ENCODE assay signal across 8 mouse cellular contexts in the genomic region with DNA sequence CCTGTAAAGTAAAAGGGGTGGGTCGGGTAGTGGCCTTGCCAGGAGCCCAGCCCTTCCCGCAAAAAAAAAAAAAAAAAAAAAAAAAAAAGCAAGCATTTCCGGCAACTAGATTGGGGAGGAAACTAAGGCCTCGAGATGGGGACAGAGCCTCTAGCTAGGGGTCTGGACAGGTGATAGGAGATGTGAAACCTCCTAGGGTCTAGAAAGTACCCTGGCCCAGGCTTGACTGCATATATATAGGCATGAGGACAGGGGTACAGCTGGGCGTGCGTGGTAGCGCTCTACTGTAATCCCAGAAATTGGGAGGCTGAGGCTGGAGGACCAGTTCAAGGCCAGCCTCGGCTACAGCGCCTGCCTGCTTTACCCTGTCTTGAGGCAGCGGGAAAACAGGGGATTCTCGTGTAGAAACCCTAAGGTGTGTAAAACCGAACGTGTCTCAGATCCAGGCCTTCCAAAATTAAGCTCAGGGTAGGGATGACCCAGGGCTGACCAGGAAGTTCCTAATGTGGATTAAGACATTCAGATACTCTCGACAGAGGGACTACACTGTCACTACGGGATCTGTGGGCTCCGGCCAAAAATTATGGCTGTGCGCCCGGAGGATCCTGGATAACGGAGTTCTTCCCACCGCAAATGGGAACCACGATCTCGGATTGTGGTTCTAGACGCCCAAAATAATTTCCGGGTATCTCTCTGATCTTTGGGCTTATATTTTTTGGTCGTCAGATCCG. TPM values are rescaled to one million over a fixed set of nuclear protein-coding genes. Genes with fewer than 3 reads are reported as not detected.
DNase-seq lines count a peak whose midpoint lies in the region; ATAC-seq and TF ChIP-seq lines count a peak whose summit lies in the region.

No protein-coding gene starts in this region.

- peak; percentile 3; the same call in 1 of the 2 replicates for ATAC-seq in embryonic facial prominence, embryonic 14.5 days (ENCODE audit: low read depth)
- peak; percentile 35 for ATAC-seq in midbrain, embryonic 11.5 days (ENCODE audit: low FRiP score)

- H3K36me3 ChIP-seq in embryonic facial prominence, embryonic 14.5 days (ENCODE audit: control insufficient read depth, insufficient read depth, low read length) = peaks cover 32% of the 10 kb centered on the region
- no peaks in the 10 kb centered on the region; the same call in 1 of the 2 replicates for H3K36me3 ChIP-seq in midbrain, embryonic 11.5 days (ENCODE audit: control insufficient read depth, insufficient read depth, low read length)

- no peak for TF ChIP-seq CTCF in layer of hippocampus, adult 2 months (conservative IDR thresholded peaks at IDR 0.05)

- peak overlapping the region; percentile 90 for H3K4me3 ChIP-seq in layer of hippocampus, adult 2 months
- peak overlapping the region; percentile 78 for H3K4me3 ChIP-seq in embryonic facial prominence, embryonic 14.5 days (ENCODE audit: low read depth, low read length)
- H3K4me3 ChIP-seq in midbrain, embryonic 11.5 days (ENCODE audit: low read depth, low read length) = peak overlapping the region; percentile 64

- intact Hi-C loops in heart, postnatal 36 days (cut with DNase I) = no loop called here
- intact Hi-C loops in left cerebral cortex, postnatal 36 days (cut with DNase I) = no loop called here

- peaks cover 12% of the 10 kb centered on the region for H3K4me1 ChIP-seq in embryonic facial prominence, embryonic 14.5 days (ENCODE audit: control insufficient read depth, insufficient read depth, low read length)
- H3K4me1 ChIP-seq in midbrain, embryonic 11.5 days (ENCODE audit: control insufficient read depth, insufficient read depth, low read length) = peaks cover 14% of the 10 kb centered on the region

- H3K9ac ChIP-seq in embryonic facial prominence, embryonic 14.5 days (ENCODE audit: low read depth, low read length) = peak overlapping the region; percentile 86
- peak overlapping the region; percentile 69 for H3K9ac ChIP-seq in midbrain, embryonic 11.5 days (ENCODE audit: low read length)

- H3K4me2 ChIP-seq in embryonic facial prominence, embryonic 14.5 days (ENCODE audit: low read depth, low read length) = peak overlapping the region; percentile 69
- H3K4me2 ChIP-seq in midbrain, embryonic 11.5 days = peak overlapping the region; percentile 85

- H3K9me3 ChIP-seq in embryonic facial prominence, embryonic 14.5 days (ENCODE audit: control insufficient read depth, low read length) = no peaks in the 10 kb centered on the region
- H3K9me3 ChIP-seq in midbrain, embryonic 11.5 days (ENCODE audit: control insufficient read depth, low read length) = no peaks in the 10 kb centered on the region

- no peaks in the 10 kb centered on the region for H3K27me3 ChIP-seq in embryonic facial prominence, embryonic 14.5 days (replicated peaks; ENCODE audit: control insufficient read depth, insufficient read depth, low read length)
- no peaks in the 10 kb centered on the region for H3K27me3 ChIP-seq in midbrain, embryonic 11.5 days (ENCODE audit: control insufficient read depth, insufficient read depth, low read length)

- WGBS in embryonic facial prominence, embryonic 14.5 days = under 1% methylated on average over 26 of the region's 26 CpGs
- WGBS in midbrain, embryonic 11.5 days = 0% methylated on average over 26 of the region's 26 CpGs

- no peak for DNase-seq in layer of hippocampus, adult 2 months (ENCODE audit: low spot score in 2 of 2)
- DNase-seq in layer of hippocampus, adult 9-10 months (ENCODE audit: low spot score) = no peak
- peak; percentile 68 for DNase-seq in adrenal gland, postnatal 10 days
- DNase-seq in embryonic facial prominence, embryonic 14.5 days (ENCODE audit: low spot score) = no peak
- peak; percentile 61 to 71 for DNase-seq in heart, postnatal 36 days
- peak; percentile 34 to 39 for DNase-seq in left cerebral cortex, postnatal 36 days (ENCODE audit: low spot score in 2 of 2)
- DNase-seq in midbrain, embryonic 11.5 days (ENCODE audit: low spot score, missing footprints) = peak; percentile 95
- peak; percentile 23 for DNase-seq in telencephalon, adult 2 months (ENCODE audit: low read depth, low spot score)

- peak overlapping the region; percentile 95 for H3K27ac ChIP-seq in layer of hippocampus, adult 2 months
- H3K27ac ChIP-seq in embryonic facial prominence, embryonic 14.5 days (replicated peaks; ENCODE audit: low read depth, low read length) = peak overlapping the region; percentile 89
- peak overlapping the region; percentile 25 for H3K27ac ChIP-seq in midbrain, embryonic 11.5 days (ENCODE audit: low read depth, low read length)

RNA-seq across cellular contexts. Expression of gene Capns1, which starts 4.3 kb away (rescaled TPM):
- total RNA-seq in layer of hippocampus, adult 2 months (2021) = 100 to 1,000 TPM; 213 to 224 TPM
- total RNA-seq in adrenal gland, postnatal 10 days (2021) = 100 to 1,000 TPM; 444 to 475 TPM
- polyA plus RNA-seq in embryonic facial prominence, embryonic 14.5 days (2014; fragmentation: Nextera tagmentation; extraction: Ambion mirVana) = 96.4 and 107 TPM in 2 replicates
- 100 to 1,000 TPM; 289 to 298 TPM for total RNA-seq in heart, postnatal 36 days (2021)
- 100 to 1,000 TPM; 175 to 181 TPM for total RNA-seq in left cerebral cortex, postnatal 36 days (2021)
- polyA plus RNA-seq in midbrain, embryonic 11.5 days (2014; fragmentation: Nextera tagmentation; extraction: Ambion mirVana) = 39.0 and 43.9 TPM in 2 replicates

RNA-seq across cellular contexts. Expression of gene Cox7a1, which starts 10.3 kb away (rescaled TPM):
- 1 to 10 TPM; 3.5 to 5.9 TPM for total RNA-seq in layer of hippocampus, adult 2 months (2021)
- 1,000 to 10,000 TPM; 1,474 to 1,616 TPM for total RNA-seq in adrenal gland, postnatal 10 days (2021)
- polyA plus RNA-seq in embryonic facial prominence, embryonic 14.5 days (2014; fragmentation: Nextera tagmentation; extraction: Ambion mirVana) = 7.4 and 17.0 TPM in 2 replicates
- 1,000 to 10,000 TPM; 2,810 to 3,153 TPM for total RNA-seq in heart, postnatal 36 days (2021)
- 1 to 10 TPM; 5.8 to 6.0 TPM for total RNA-seq in left cerebral cortex, postnatal 36 days (2021)
- polyA plus RNA-seq in midbrain, embryonic 11.5 days (2014; fragmentation: Nextera tagmentation; extraction: Ambion mirVana) = 3.5 and 4.1 TPM in 2 replicates

RNA-seq across cellular contexts. Expression of gene Zfp146, which starts 24.7 kb away (rescaled TPM):
- 10 to 100 TPM; 48.9 to 52.0 TPM for total RNA-seq in layer of hippocampus, adult 2 months (2021)
- 10 to 100 TPM; 57.4 to 65.2 TPM for total RNA-seq in adrenal gland, postnatal 10 days (2021)
- polyA plus RNA-seq in embryonic facial prominence, embryonic 14.5 days (2014; fragmentation: Nextera tagmentation; extraction: Ambion mirVana) = 18.1 and 18.4 TPM in 2 replicates
- 10 to 100 TPM; 26.3 to 30.3 TPM for total RNA-seq in heart, postnatal 36 days (2021)
- 10 to 100 TPM; 40.5 to 48.3 TPM for total RNA-seq in left cerebral cortex, postnatal 36 days (2021)
- 16.6 and 18.1 TPM in 2 replicates for polyA plus RNA-seq in midbrain, embryonic 11.5 days (2014; fragmentation: Nextera tagmentation; extraction: Ambion mirVana)

RNA-seq across cellular contexts. Expression of gene Polr2i, which starts 37.5 kb away (rescaled TPM):
- total RNA-seq in layer of hippocampus, adult 2 months (2021) = 10 to 100 TPM; 59.6 to 59.8 TPM
- total RNA-seq in adrenal gland, postnatal 10 days (2021) = 100 to 1,000 TPM; 103 to 108 TPM
- polyA plus RNA-seq in embryonic facial prominence, embryonic 14.5 days (2014; fragmentation: Nextera tagmentation; extraction: Ambion mirVana) = 172 and 180 TPM in 2 replicates
- 10 to 100 TPM; 52.3 to 59.5 TPM for total RNA-seq in heart, postnatal 36 days (2021)
- 10 to 100 TPM; 45.6 to 53.4 TPM for total RNA-seq in left cerebral cortex, postnatal 36 days (2021)
- 149 and 163 TPM in 2 replicates for polyA plus RNA-seq in midbrain, embryonic 11.5 days (2014; fragmentation: Nextera tagmentation; extraction: Ambion mirVana)

RNA-seq across cellular contexts. Expression of gene Tbcb, which starts 37.8 kb away (rescaled TPM):
- total RNA-seq in layer of hippocampus, adult 2 months (2021) = 100 to 1,000 TPM; 113 to 116 TPM
- total RNA-seq in adrenal gland, postnatal 10 days (2021) = 10 to 100 TPM; 73.6 to 81.0 TPM
- 166 and 169 TPM in 2 replicates for polyA plus RNA-seq in embryonic facial prominence, embryonic 14.5 days (2014; fragmentation: Nextera tagmentation; extraction: Ambion mirVana)
- total RNA-seq in heart, postnatal 36 days (2021) = 10 to 100 TPM; 58.8 to 61.7 TPM
- 100 to 1,000 TPM; 135 to 142 TPM for total RNA-seq in left cerebral cortex, postnatal 36 days (2021)
- polyA plus RNA-seq in midbrain, embryonic 11.5 days (2014; fragmentation: Nextera tagmentation; extraction: Ambion mirVana) = 255 and 260 TPM in 2 replicates

Comparison
In these comparisons a context has a peak if more than half of its experiments do, and no peak if none do; other contexts are left out.
1. DNase-seq: peak in adrenal gland, postnatal 10 days (single experiment), heart, postnatal 36 days (2 of 2), left cerebral cortex, postnatal 36 days (2 of 2), midbrain, embryonic 11.5 days (single experiment) and telencephalon, adult 2 months (single experiment); none in layer of hippocampus, adult 2 months (0 of 2), layer of hippocampus, adult 9-10 months (single experiment) and embryonic facial prominence, embryonic 14.5 days (single experiment).
2. H3K27ac ChIP-seq: peak in every context shown above with its lines; median percentile 95 in layer of hippocampus, adult 2 months; 89 in embryonic facial prominence, embryonic 14.5 days; 25 in midbrain, embryonic 11.5 days.
3. RNA of gene Cox7a1, which starts 10.3 kb away (total RNA-seq): 2,810 to 3,153 TPM in heart, postnatal 36 days and 1,474 to 1,616 TPM in adrenal gland, postnatal 10 days; 5.8 to 6.0 TPM in left cerebral cortex, postnatal 36 days and 3.5 to 5.9 TPM in layer of hippocampus, adult 2 months; every median in the first group is over 100 times any median in the second.
4. Peak in every context shown above with its lines, with median percentiles within 50 percentile points of each other: H3K4me3 ChIP-seq.